In the genomic region with DNA sequence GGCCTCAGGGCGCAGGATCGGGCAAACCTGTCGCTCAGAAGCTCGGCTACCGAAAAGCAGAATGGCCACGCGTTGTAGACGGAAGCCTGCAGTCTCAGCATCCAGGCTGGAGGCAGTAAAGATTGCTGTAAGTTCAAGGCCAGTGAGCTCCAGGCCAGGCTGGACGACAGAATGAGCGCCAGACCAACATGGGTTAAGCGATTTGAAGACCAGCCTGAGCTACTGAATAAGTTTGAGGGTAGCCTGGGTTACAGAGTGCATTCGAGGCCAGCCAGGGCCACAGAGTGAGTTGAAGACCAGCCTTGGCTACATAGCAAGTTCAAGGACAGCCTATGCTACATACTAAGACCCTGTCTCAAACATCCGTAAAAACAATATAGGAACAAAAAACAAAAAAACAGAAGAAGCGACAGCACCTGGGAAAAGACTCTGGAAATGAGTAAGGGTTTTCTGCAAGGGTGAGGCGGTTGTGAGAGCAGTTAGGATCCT, we compare ENCODE assay signal across 8 mouse cellular contexts. TPM values are rescaled to one million over a fixed set of nuclear protein-coding genes. Genes with fewer than 3 reads are reported as not detected.
A peak's percentile ranks its signal among the peaks of the same experiment; 100 is the strongest.
DNase-seq lines count a peak whose midpoint lies in the region; ATAC-seq and TF ChIP-seq lines count a peak whose summit lies in the region.

No protein-coding gene starts in this region.

- no peaks in the 10 kb centered on the region for H3K27me3 ChIP-seq in spleen, adult 2 months (ENCODE audit: control insufficient read depth, insufficient read depth, low read length)
- no peaks in the 10 kb centered on the region for H3K27me3 ChIP-seq in limb, embryonic 15.5 days
- no peaks in the 10 kb centered on the region for H3K27me3 ChIP-seq in stomach, embryonic 16.5 days (ENCODE audit: control insufficient read depth, insufficient read depth, low read length)

- peaks cover 30% of the 10 kb centered on the region for H3K36me3 ChIP-seq in spleen, adult 2 months (ENCODE audit: control insufficient read depth, insufficient read depth, low read length)
- peaks cover 65% of the 10 kb centered on the region for H3K36me3 ChIP-seq in limb, embryonic 15.5 days
- peaks cover 38% of the 10 kb centered on the region for H3K36me3 ChIP-seq in stomach, embryonic 16.5 days (ENCODE audit: control insufficient read depth, insufficient read depth, low read length)

- peak overlapping the region; percentile 86 for H3K4me2 ChIP-seq in limb, embryonic 15.5 days
- H3K4me2 ChIP-seq in stomach, embryonic 16.5 days (ENCODE audit: low read depth, low read length), result peak overlapping the region; percentile 94

- DNase-seq in embryo, embryonic 10.5 days (ENCODE audit: low spot score), result peak; percentile 60
- DNase-seq in embryo, embryonic 9.5 days (ENCODE audit: extremely low spot score), result no peak
- DNase-seq in spleen, adult 2 months (ENCODE audit: low read depth in 1 of 2, low spot score in 2 of 2), result no peak
- DNase-seq in spleen, postnatal 4 days (ENCODE audit: low spot score in 2 of 2), result no peak
- DNase-seq in frontal cortex, postnatal 10 days (ENCODE audit: low spot score in 2 of 2), result no peak
- no peak for DNase-seq in cerebellum, adult 9-11 months

- ATAC-seq in limb, embryonic 15.5 days (ENCODE audit: insufficient number of reproducible peaks, low FRiP score, low TSS enrichment, low read depth), result no peak
- ATAC-seq in stomach, embryonic 16.5 days (ENCODE audit: insufficient read depth, low FRiP score), result no peak

- H3K9me3 ChIP-seq in limb, embryonic 15.5 days, result no peaks in the 10 kb centered on the region
- no peaks in the 10 kb centered on the region for H3K9me3 ChIP-seq in stomach, embryonic 16.5 days (replicated peaks; ENCODE audit: control insufficient read depth, low read length)

- TF ChIP-seq POLR2A in spleen, adult 2 months (IDR thresholded peaks at IDR 0.05; ENCODE audit: low read depth, low read length), result no peak

- H3K4me1 ChIP-seq in spleen, adult 2 months (ENCODE audit: control insufficient read depth, insufficient read depth, insufficient read length), result peaks cover 17% of the 10 kb centered on the region; the same call in 1 of the 2 replicates
- peaks cover 33% of the 10 kb centered on the region for H3K4me1 ChIP-seq in limb, embryonic 15.5 days
- peaks cover 32% of the 10 kb centered on the region for H3K4me1 ChIP-seq in stomach, embryonic 16.5 days (ENCODE audit: control insufficient read depth, insufficient read depth, low read length)

- TF ChIP-seq CTCF in spleen, adult 2 months (IDR thresholded peaks at IDR 0.05; ENCODE audit: extremely low read depth, insufficient read depth, insufficient read length, insufficient replicate concordance), result no peak

- WGBS in spleen, adult 2 months, result 1% methylated on average over 15 of the region's 15 CpGs
- 2% methylated on average over 15 of the region's 15 CpGs for WGBS in limb, embryonic 15.5 days
- 2% methylated on average over 15 of the region's 15 CpGs for WGBS in stomach, embryonic 16.5 days

- H3K27ac ChIP-seq in spleen, adult 2 months (ENCODE audit: insufficient read depth, low read length), result peak overlapping the region; percentile 82
- H3K27ac ChIP-seq in limb, embryonic 15.5 days, result peak overlapping the region; percentile 92
- peak overlapping the region; percentile 92 for H3K27ac ChIP-seq in stomach, embryonic 16.5 days (ENCODE audit: low read length)

- H3K4me3 ChIP-seq in spleen, adult 2 months (ENCODE audit: extremely low read depth, insufficient read depth, insufficient read length), result peak overlapping the region; percentile 75
- H3K4me3 ChIP-seq in limb, embryonic 15.5 days, result peak overlapping the region; percentile 62
- H3K4me3 ChIP-seq in stomach, embryonic 16.5 days (replicated peaks; ENCODE audit: low read length), result peak overlapping the region; percentile 82

- peak overlapping the region; percentile 62 for H3K9ac ChIP-seq in limb, embryonic 15.5 days
- H3K9ac ChIP-seq in stomach, embryonic 16.5 days (ENCODE audit: low read length), result peak overlapping the region; percentile 89

RNA-seq across cellular contexts. Expression of a gene that starts 0.5 kb away (rescaled TPM):
- 33.2 and 38.5 TPM in 2 replicates for polyA plus RNA-seq in spleen, adult 2 months (2012; rRNA removed)
- 58.8 and 59.4 TPM in 2 replicates for polyA plus RNA-seq in limb, embryonic 15.5 days (2015; fragmentation: Nextera tagmentation; extraction: Ambion mirVana)
- 43.8 and 45.8 TPM in 2 replicates for polyA plus RNA-seq in stomach, embryonic 16.5 days (2015; fragmentation: Nextera tagmentation; extraction: Ambion mirVana)

RNA-seq across cellular contexts. Expression of a gene that starts 0.5 kb away (rescaled TPM):
- polyA plus RNA-seq in spleen, adult 2 months (2012; rRNA removed), result 134 and 147 TPM in 2 replicates
- polyA plus RNA-seq in limb, embryonic 15.5 days (2015; fragmentation: Nextera tagmentation; extraction: Ambion mirVana), result 101 and 105 TPM in 2 replicates
- polyA plus RNA-seq in stomach, embryonic 16.5 days (2015; fragmentation: Nextera tagmentation; extraction: Ambion mirVana), result 96.2 and 96.4 TPM in 2 replicates

RNA-seq across cellular contexts. Expression of a gene that starts 11.6 kb away (rescaled TPM):
- 109 and 112 TPM in 2 replicates for polyA plus RNA-seq in spleen, adult 2 months (2012; rRNA removed)
- 408 and 429 TPM in 2 replicates for polyA plus RNA-seq in limb, embryonic 15.5 days (2015; fragmentation: Nextera tagmentation; extraction: Ambion mirVana)
- polyA plus RNA-seq in stomach, embryonic 16.5 days (2015; fragmentation: Nextera tagmentation; extraction: Ambion mirVana), result 302 and 324 TPM in 2 replicates

RNA-seq across cellular contexts. Expression of a gene that starts 18.2 kb away (rescaled TPM):
- polyA plus RNA-seq in spleen, adult 2 months (2012; rRNA removed), result 59.0 and 65.4 TPM in 2 replicates
- 34.8 TPM in 2 replicates for polyA plus RNA-seq in limb, embryonic 15.5 days (2015; fragmentation: Nextera tagmentation; extraction: Ambion mirVana)
- 22.9 and 24.5 TPM in 2 replicates for polyA plus RNA-seq in stomach, embryonic 16.5 days (2015; fragmentation: Nextera tagmentation; extraction: Ambion mirVana)

RNA-seq across cellular contexts. Expression of a gene that starts 19.8 kb away (rescaled TPM):
- 55.1 and 65.1 TPM in 2 replicates for polyA plus RNA-seq in spleen, adult 2 months (2012; rRNA removed)
- polyA plus RNA-seq in limb, embryonic 15.5 days (2015; fragmentation: Nextera tagmentation; extraction: Ambion mirVana), result 44.9 and 49.1 TPM in 2 replicates
- 63.6 and 68.0 TPM in 2 replicates for polyA plus RNA-seq in stomach, embryonic 16.5 days (2015; fragmentation: Nextera tagmentation; extraction: Ambion mirVana)
